13 mouse cellular contexts compared by ENCODE assay signal in genomic region chr9:94116961-94117360, GRCm38 (mm10).
DNase-seq lines count a peak whose midpoint lies in the region; ATAC-seq and TF ChIP-seq lines count a peak whose summit lies in the region.
"Had no signal": no experiment of that assay in that cellular context is flagged by ENCODE, and none has a peak within 500 bp of the region (broad histone marks: within the 10 kb centered on the region; RNA-seq: fewer than 3 reads in every experiment).

No protein-coding gene starts in this region.

- WGBS in forebrain, embryonic 13.5 days = 94% methylated on average over 5 of the region's 5 CpGs
- 93% methylated on average over 5 of the region's 5 CpGs for WGBS in hindbrain, embryonic 14.5 days

- no peak for ATAC-seq in forebrain, embryonic 13.5 days
- ATAC-seq in hindbrain, embryonic 14.5 days (ENCODE audit: low FRiP score) = no peak
- ATAC-seq: intestine, embryonic 15.5 days; lung, postnatal 0 days had no signal

- no peak for TF ChIP-seq CTCF in left cerebral cortex, adult 2 months (IDR thresholded peaks at IDR 0.05)

- no peak overlapping the region for H3K4me2 ChIP-seq in forebrain, embryonic 13.5 days
- no peak overlapping the region for H3K4me2 ChIP-seq in hindbrain, embryonic 14.5 days (replicated peaks)
- H3K4me2 ChIP-seq: heart, embryonic 15.5 days; intestine, embryonic 15.5 days; neural tube, embryonic 15.5 days had no signal

- H3K4me1 ChIP-seq in forebrain, embryonic 13.5 days = no peaks in the 10 kb centered on the region
- H3K4me1 ChIP-seq in hindbrain, embryonic 14.5 days (replicated peaks; ENCODE audit: control insufficient read depth, insufficient read depth, low read length) = no peaks in the 10 kb centered on the region
- H3K4me1 ChIP-seq: heart, embryonic 15.5 days; intestine, embryonic 15.5 days; neural tube, embryonic 15.5 days had no signal

- H3K36me3 ChIP-seq in forebrain, embryonic 13.5 days (ENCODE audit: poor library complexity, severe bottlenecking) = no peaks in the 10 kb centered on the region
- H3K36me3 ChIP-seq in hindbrain, embryonic 14.5 days (replicated peaks; ENCODE audit: control insufficient read depth, insufficient read depth) = no peaks in the 10 kb centered on the region
- H3K36me3 ChIP-seq: heart, embryonic 15.5 days; intestine, embryonic 15.5 days; neural tube, embryonic 15.5 days had no signal

- no peak overlapping the region for H3K27ac ChIP-seq in left cerebral cortex, adult 2 months
- H3K27ac ChIP-seq in forebrain, embryonic 13.5 days = no peak overlapping the region
- no peak overlapping the region for H3K27ac ChIP-seq in hindbrain, embryonic 14.5 days
- H3K27ac ChIP-seq: heart, embryonic 15.5 days; intestine, embryonic 15.5 days; neural tube, embryonic 15.5 days had no signal

- no peaks in the 10 kb centered on the region for H3K9me3 ChIP-seq in forebrain, embryonic 13.5 days (replicated peaks)
- no peaks in the 10 kb centered on the region for H3K9me3 ChIP-seq in hindbrain, embryonic 14.5 days (ENCODE audit: control insufficient read depth, low read length)
- H3K9me3 ChIP-seq: heart, embryonic 15.5 days; intestine, embryonic 15.5 days; neural tube, embryonic 15.5 days had no signal

- intact Hi-C loops in left cerebral cortex, adult 2 months (cut with DNase I) = no loop called here

- DNase-seq in cerebellum, adult 18-20 months = peak; percentile 6 to 8
- no peak for DNase-seq in cerebellum, adult 8-10 months
- peak; percentile 2 for DNase-seq in left cerebral cortex, adult 11 months (ENCODE audit: low spot score)
- no peak for DNase-seq in left cerebral cortex, adult 2 months (ENCODE audit: extremely low spot score in 1 of 2, low spot score in 2 of 2)
- peak; percentile 9 for DNase-seq in brain, adult 2 months (ENCODE audit: low read depth, low spot score)
- DNase-seq in gastrocnemius, postnatal 25 days = peak; percentile 47
- DNase-seq in hindbrain, embryonic 14.5 days (ENCODE audit: low spot score) = no peak
- DNase-seq: spleen, adult 18-20 months had no signal

- no peak overlapping the region for H3K9ac ChIP-seq in forebrain, embryonic 13.5 days
- H3K9ac ChIP-seq in hindbrain, embryonic 14.5 days = no peak overlapping the region
- H3K9ac ChIP-seq: heart, embryonic 15.5 days; intestine, embryonic 15.5 days; neural tube, embryonic 15.5 days had no signal

- H3K4me3 ChIP-seq in left cerebral cortex, adult 2 months = no peak overlapping the region
- no peak overlapping the region for H3K4me3 ChIP-seq in forebrain, embryonic 13.5 days
- no peak overlapping the region for H3K4me3 ChIP-seq in hindbrain, embryonic 14.5 days (replicated peaks; ENCODE audit: low read length)
- H3K4me3 ChIP-seq: heart, embryonic 15.5 days; intestine, embryonic 15.5 days; neural tube, embryonic 15.5 days had no signal

- no peaks in the 10 kb centered on the region for H3K27me3 ChIP-seq in forebrain, embryonic 13.5 days
- H3K27me3 ChIP-seq in hindbrain, embryonic 14.5 days (ENCODE audit: control insufficient read depth, insufficient read depth, low read length) = no peaks in the 10 kb centered on the region
- H3K27me3 ChIP-seq: heart, embryonic 15.5 days; intestine, embryonic 15.5 days; neural tube, embryonic 15.5 days had no signal

Comparison
In these comparisons a context has a peak if more than half of its experiments do, and no peak if none do; other contexts are left out.
1. DNase-seq: peak in cerebellum, adult 18-20 months (2 of 2), left cerebral cortex, adult 11 months (single experiment), brain, adult 2 months (single experiment) and gastrocnemius, postnatal 25 days (single experiment); none in cerebellum, adult 8-10 months (single experiment), left cerebral cortex, adult 2 months (0 of 2) and hindbrain, embryonic 14.5 days (single experiment).